Mouse (Mus musculus) spleen, adult 2 months (tissue): ENCODE measurements around the gene Sf3b3.

Experiments used
- CTCF ChIP-seq: fragments of 200-500 bp; IDR thresholded peaks from 2 replicates; pipeline ENCODE4 v1.5.1; 2011; ENCODE audit warnings: mild to moderate bottlenecking, inconsistent platforms; ENCODE audit not compliant: insufficient read depth, insufficient read length, insufficient replicate concordance; ENCODE audit errors: extremely low read depth
- POLR2A ChIP-seq: fragments of 200-500 bp; IDR thresholded peaks from 2 replicates; pipeline ENCODE4 v1.6.1; 2011; ENCODE audit warnings: low read depth, low read length, inconsistent platforms

- TF ChIP-seq CTCF (no peak), POLR2A (no peak)
These were observed 79.3 kb downstream of the Sf3b3 start for GRCm38 (mm10) chr8:110767261-110767660.
